Mouse (Mus musculus): ENCODE measurements at regions not wholly inside any gene's neighbourhood (a gene's known extent, or its start where the extent isn't known, plus 50 kb on each side); places are given as distances from the start of the nearest gene placed in this dataset.

GRCm38 (mm10) chr5:80484676-80485075 lies 535.3 kb upstream of the Adgrl3 start:
- no peak for DNase-seq (ENCODE audit: low spot score)

GRCm38 (mm10) chr5:80488332-80488731 lies 531.6 kb upstream of the Adgrl3 start:
- no peak for DNase-seq (ENCODE audit: low spot score)

- DNase-seq (ENCODE audit: low spot score) = peak; percentile 20
These were observed 511.3 kb upstream of the Adgrl3 start for GRCm38 (mm10) chr5:80508672-80509071.

GRCm38 (mm10) chr5:80539997-80540396 lies 479.9 kb upstream of the Adgrl3 start:
- DNase-seq (ENCODE audit: low spot score) = no peak

GRCm38 (mm10) chr5:80551673-80552072 lies 468.3 kb upstream of the Adgrl3 start:
- DNase-seq (ENCODE audit: low spot score) = no peak

- DNase-seq (ENCODE audit: low spot score) = no peak
These were observed 441.2 kb upstream of the Adgrl3 start for GRCm38 (mm10) chr5:80578741-80579140.

GRCm38 (mm10) chr5:80611571-80611970 lies 408.4 kb upstream of the Adgrl3 start:
- no peak for DNase-seq (ENCODE audit: low spot score)

GRCm38 (mm10) chr5:80627225-80627624 lies 392.7 kb upstream of the Adgrl3 start:
- DNase-seq (ENCODE audit: low spot score) = no peak

- no peak for DNase-seq (ENCODE audit: low spot score)
These were observed 360.9 kb upstream of the Adgrl3 start for GRCm38 (mm10) chr5:80659043-80659442.

- no peak for DNase-seq (ENCODE audit: low spot score)
These were observed 360.4 kb upstream of the Adgrl3 start for GRCm38 (mm10) chr5:80659530-80659929.

- no peak for DNase-seq (ENCODE audit: low spot score)
These were observed 349.5 kb upstream of the Adgrl3 start for GRCm38 (mm10) chr5:80670258-80670947.

- no peak for DNase-seq (ENCODE audit: low spot score)
These were observed 336.5 kb upstream of the Adgrl3 start for GRCm38 (mm10) chr5:80683431-80683830.

GRCm38 (mm10) chr5:80700848-80701247 lies 319.1 kb upstream of the Adgrl3 start:
- DNase-seq (ENCODE audit: low spot score) = no peak

GRCm38 (mm10) chr5:80704732-80705131 lies 315.2 kb upstream of the Adgrl3 start:
- DNase-seq (ENCODE audit: low spot score) = no peak

GRCm38 (mm10) chr5:80706645-80707056 lies 313.3 kb upstream of the Adgrl3 start:
- no peak for DNase-seq (ENCODE audit: low spot score)
